Mouse (Mus musculus) neutrophil, adult 5-6 weeks (primary cell): Measurements from ENCODE around the gene Trp53bp1. TPM values are rescaled to one million over a fixed set of nuclear protein-coding genes. Genes with fewer than 3 reads are reported as not detected.

ENCODE experiments used
- ATAC-seq: fragments of 151-379, 151-347 bp; 2 replicates; pipeline ENCODE4 v1.8.0; 2017; ENCODE audit warnings: mild to moderate bottlenecking, moderate TSS enrichment; ENCODE audit not compliant: insufficient number of reproducible peaks, poor library complexity, low FRiP score, severe bottlenecking; ENCODE audit errors: extremely low read depth
- total RNA-seq: library from RNA; stranded (forward); fragments of 200-1000 nt; gene quantifications from 2 replicates; pipeline ENCODE4 v1.2.3, GENCODE M21; 2017

Gene Trp53bp1
- total RNA-seq, 1 experiment from 2014 or later, result 43.3 TPM

GRCm38 (mm10) chr2:121270521-121271235, 529 bp downstream of the Trp53bp1 start:
- ATAC-seq, result no peak

GRCm38 (mm10) chr2:121268446-121268845, 2.8 kb downstream of the Trp53bp1 start:
- no peak for ATAC-seq

- ATAC-seq, result no peak
These were observed 21.4 kb downstream of the Trp53bp1 start for GRCm38 (mm10) chr2:121249758-121250157.

GRCm38 (mm10) chr2:121244099-121244498, 27.1 kb downstream of the Trp53bp1 start:
- no peak for ATAC-seq

- no peak for ATAC-seq
These were observed 31.8 kb downstream of the Trp53bp1 start for GRCm38 (mm10) chr2:121239426-121239825.

GRCm38 (mm10) chr2:121235460-121236072, 35.6 kb downstream of the Trp53bp1 start:
- ATAC-seq, result no peak

- ATAC-seq, result no peak
These were observed 43.1 kb downstream of the Trp53bp1 start for GRCm38 (mm10) chr2:121228135-121228534.

- no peak for ATAC-seq
These were observed 48.2 kb downstream of the Trp53bp1 start for GRCm38 (mm10) chr2:121223010-121223409.

GRCm38 (mm10) chr2:121219994-121220393, 51.2 kb downstream of the Trp53bp1 start:
- ATAC-seq, result no peak

- ATAC-seq, result no peak
These were observed 52.0 kb downstream of the Trp53bp1 start for GRCm38 (mm10) chr2:121219177-121219576.

GRCm38 (mm10) chr2:121214491-121214890, 56.7 kb downstream of the Trp53bp1 start:
- no peak for ATAC-seq

GRCm38 (mm10) chr2:121206541-121206940, 64.7 kb downstream of the Trp53bp1 start:
- ATAC-seq, result no peak

GRCm38 (mm10) chr2:121204276-121204675, 66.9 kb downstream of the Trp53bp1 start:
- no peak for ATAC-seq

- no peak for ATAC-seq
These were observed 75.7 kb downstream of the Trp53bp1 start for GRCm38 (mm10) chr2:121195466-121195865.

GRCm38 (mm10) chr2:121188530-121188929, 82.7 kb downstream of the Trp53bp1 start:
- ATAC-seq, result no peak

- ATAC-seq, result no peak
These were observed 87.1 kb downstream of the Trp53bp1 start for GRCm38 (mm10) chr2:121184142-121184541.

- ATAC-seq, result no peak
These were observed 87.8 kb downstream of the Trp53bp1 start for GRCm38 (mm10) chr2:121183431-121183830.

GRCm38 (mm10) chr2:121178828-121179479, 92.3 kb downstream of the Trp53bp1 start:
- no peak for ATAC-seq

GRCm38 (mm10) chr2:121170980-121171742, 100.0 kb downstream of the Trp53bp1 start, which contains the start of gene Zscan29:
TSS of gene Zscan29 (minus strand) at chr2:121171125.
- ATAC-seq, result peak; percentile 80
